Mouse (Mus musculus): ENCODE measurements around the gene Fignl1. TPM values are rescaled to one million over a fixed set of nuclear protein-coding genes. Genes with fewer than 3 reads are reported as not detected.

Fignl1 gene
- total and polyA plus RNA-seq, 2 experiments from 2014 or later, result 2.2 to 4.4 TPM

DNA sequence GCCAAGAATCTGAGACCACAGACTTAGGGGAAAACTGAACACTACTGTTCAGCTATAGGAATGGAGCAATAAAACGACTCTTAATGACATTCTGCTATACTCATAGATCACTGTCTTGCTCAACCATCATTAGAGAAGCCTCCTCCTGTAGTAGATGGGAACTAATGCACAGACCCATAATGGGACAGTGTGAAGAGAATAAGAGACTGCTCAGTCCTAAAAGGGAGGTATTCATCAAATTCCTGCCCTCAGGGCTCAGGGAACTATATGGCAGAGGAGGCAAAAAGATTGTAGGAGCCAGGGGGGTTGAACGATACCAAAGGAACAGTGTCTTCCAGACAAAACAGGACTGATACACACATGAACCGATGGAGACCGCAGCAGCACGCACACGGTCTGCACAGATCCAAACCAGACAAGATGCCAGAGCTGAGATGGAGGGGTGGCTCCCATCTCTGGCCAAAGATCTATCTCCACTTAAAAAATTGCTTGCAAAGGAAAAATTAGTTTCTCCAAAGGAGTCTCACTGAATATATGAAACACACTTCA is 43.3 kb upstream of the Fignl1 start:
- Histone ChIP-seq H3K36me3 (ENCODE audit: insufficient read depth, low read length) (no peaks in the 10 kb centered on the region), H3K4me3 (ENCODE audit: low read depth, low read length) (no peak overlapping the region), H3K27me3 (ENCODE audit: insufficient read depth, low read length) (no peaks in the 10 kb centered on the region), H3K9me3 (ENCODE audit: low read length) (no peaks in the 10 kb centered on the region), H3K4me1 (ENCODE audit: insufficient read depth, low read length) (0 out of 2 replicates have a peak, but pooled peaks cover 4% of the 10 kb centered on the region), H3K9ac (replicated peaks; ENCODE audit: low read length, poor library complexity, severe bottlenecking) (no peak overlapping the region), H3K27ac (ENCODE audit: low read depth, low read length) (no peak overlapping the region), H3K4me2 (ENCODE audit: low read depth, low read length, poor library complexity, severe bottlenecking) (no peak overlapping the region)
- 88% methylated on average over 6 of the region's 6 CpGs for WGBS
- no peak for TF ChIP-seq CTCF (IDR thresholded peaks at IDR 0.05)
- no peak for DNase-seq (ENCODE audit: low spot score)
- ATAC-seq (ENCODE audit: low FRiP score), result no peak

DNA sequence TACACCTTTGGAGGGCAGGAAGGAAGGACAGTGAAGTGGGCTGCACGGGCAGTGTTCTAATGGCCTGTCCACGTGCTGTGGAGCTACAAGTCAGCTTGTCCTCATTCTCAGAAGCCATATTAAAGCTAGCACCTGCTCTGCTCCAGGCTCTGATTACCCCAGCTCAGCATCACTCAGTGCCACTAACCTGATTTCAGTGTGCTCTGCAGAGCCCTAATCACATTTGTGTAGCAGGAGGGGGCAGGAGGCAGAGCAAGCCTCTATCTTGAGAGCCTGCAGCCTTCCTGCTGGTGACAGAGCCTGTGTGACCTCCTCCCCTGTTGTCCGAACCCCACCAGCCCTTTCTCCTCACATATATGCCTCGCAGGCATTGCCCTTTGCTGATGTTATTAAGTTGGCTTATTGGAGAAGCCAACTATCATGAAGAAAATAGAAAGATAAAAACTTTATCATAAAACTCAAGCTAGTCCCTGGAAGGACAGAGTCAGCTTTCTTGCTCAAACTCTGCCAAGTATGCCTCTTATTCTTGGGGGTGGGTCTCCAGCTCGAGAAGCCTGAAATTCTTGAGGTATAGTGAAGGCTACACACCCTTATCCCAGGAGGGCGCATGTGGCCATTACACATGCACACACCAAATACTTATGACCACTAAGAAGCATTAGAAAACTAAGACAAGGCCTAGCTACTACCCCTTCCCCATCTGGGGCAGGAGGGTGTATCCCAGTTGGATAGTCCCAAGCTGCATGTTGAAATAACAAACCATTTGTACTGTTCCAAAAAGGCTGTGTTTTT is 41.9 kb upstream of the Fignl1 start:
- 61% methylated on average over 6 of the region's 6 CpGs for WGBS
- H3K4me2 ChIP-seq (ENCODE audit: low read depth, low read length, poor library complexity, severe bottlenecking), result no peak overlapping the region
- no peak for DNase-seq (ENCODE audit: low spot score)
- no peak for ATAC-seq (ENCODE audit: low FRiP score)
- no peaks in the 10 kb centered on the region for H3K27me3 ChIP-seq (ENCODE audit: insufficient read depth, low read length)
- no peak overlapping the region for H3K9ac ChIP-seq (replicated peaks; ENCODE audit: low read length, poor library complexity, severe bottlenecking)
- no peaks in the 10 kb centered on the region for H3K9me3 ChIP-seq (ENCODE audit: low read length)
- H3K4me1 ChIP-seq (ENCODE audit: insufficient read depth, low read length), result 0 out of 2 replicates have a peak, but pooled peaks cover 4% of the 10 kb centered on the region
- no peaks in the 10 kb centered on the region for H3K36me3 ChIP-seq (ENCODE audit: insufficient read depth, low read length)
- no peak for TF ChIP-seq CTCF (IDR thresholded peaks at IDR 0.05)
- H3K27ac ChIP-seq (ENCODE audit: low read depth, low read length), result no peak overlapping the region
- no peak overlapping the region for H3K4me3 ChIP-seq (ENCODE audit: low read depth, low read length)

DNA sequence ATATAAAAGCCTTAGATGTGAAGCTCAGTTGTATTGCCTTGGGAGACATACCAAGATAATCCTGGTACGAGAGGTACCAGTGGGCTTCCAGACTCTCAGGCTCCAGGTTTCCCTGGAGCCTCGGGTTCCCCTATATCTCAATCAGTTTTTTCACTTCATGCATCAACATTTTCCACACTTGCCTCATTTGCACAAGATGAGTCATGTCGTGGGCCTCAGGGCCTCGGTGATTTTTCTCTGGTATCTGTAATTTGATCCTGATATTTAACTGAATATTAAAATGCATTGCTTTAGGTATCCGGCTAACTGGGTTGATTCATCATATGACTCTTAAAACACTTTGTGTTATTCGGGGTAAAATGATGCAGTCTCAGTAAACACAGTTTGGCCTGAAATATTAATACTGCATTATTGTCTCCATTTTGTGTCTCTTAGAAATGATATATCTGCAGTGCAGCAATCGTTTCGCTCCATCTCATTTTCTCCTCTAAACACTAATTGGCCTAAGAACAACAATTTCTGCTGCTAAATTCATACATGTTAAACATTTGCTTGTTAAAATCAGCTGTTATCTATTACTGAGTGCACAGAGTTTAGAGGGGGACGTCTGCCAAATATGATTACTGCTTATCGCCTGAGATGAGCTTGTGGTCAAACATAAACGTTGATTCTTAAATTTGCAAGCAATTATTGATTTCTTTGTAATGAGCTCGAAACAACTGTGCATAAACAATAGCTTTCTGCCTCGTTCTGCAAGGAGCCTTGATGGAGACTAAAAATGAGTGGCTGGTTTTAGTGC is 41.0 kb upstream of the Fignl1 start:
- Histone ChIP-seq H3K4me2 (ENCODE audit: low read depth, low read length, poor library complexity, severe bottlenecking) (no peak overlapping the region), H3K27me3 (ENCODE audit: insufficient read depth, low read length) (no peaks in the 10 kb centered on the region), H3K4me1 (ENCODE audit: insufficient read depth, low read length) (0 out of 2 replicates have a peak, but pooled peaks cover 4% of the 10 kb centered on the region), H3K36me3 (ENCODE audit: insufficient read depth, low read length) (no peaks in the 10 kb centered on the region), H3K4me3 (ENCODE audit: low read depth, low read length) (no peak overlapping the region), H3K9me3 (ENCODE audit: low read length) (no peaks in the 10 kb centered on the region), H3K27ac (ENCODE audit: low read depth, low read length) (no peak overlapping the region), H3K9ac (replicated peaks; ENCODE audit: low read length, poor library complexity, severe bottlenecking) (no peak overlapping the region)
- DNase-seq (ENCODE audit: low spot score), result no peak
- no peak for ATAC-seq (ENCODE audit: low FRiP score)
- WGBS, result 54% methylated on average over 13 of the region's 13 CpGs
- TF ChIP-seq CTCF (IDR thresholded peaks at IDR 0.05), result no peak

DNA sequence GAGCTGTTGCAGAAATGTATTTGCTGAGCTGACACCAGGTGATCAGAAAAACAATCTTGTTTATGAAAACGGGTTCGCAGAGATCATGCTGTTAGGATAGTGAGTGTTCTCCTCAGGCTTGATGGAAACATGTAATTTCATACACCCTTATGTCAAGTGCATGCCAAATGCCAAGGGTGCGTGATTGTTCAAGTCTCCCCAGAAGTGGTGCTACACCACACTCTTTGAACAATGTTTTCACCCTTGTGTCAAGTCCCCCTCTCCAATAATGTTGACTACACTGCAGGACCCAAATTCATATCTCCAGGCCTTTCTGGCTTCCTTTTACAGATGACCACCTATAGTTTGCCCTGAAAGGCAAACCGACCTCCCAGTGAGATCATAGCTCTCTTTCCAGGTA is 39.7 kb upstream of the Fignl1 start:
- H3K36me3 ChIP-seq (ENCODE audit: insufficient read depth, low read length), result no peaks in the 10 kb centered on the region
- no peak overlapping the region for H3K4me2 ChIP-seq (ENCODE audit: low read depth, low read length, poor library complexity, severe bottlenecking)
- H3K9ac ChIP-seq (replicated peaks; ENCODE audit: low read length, poor library complexity, severe bottlenecking), result no peak overlapping the region
- ATAC-seq (ENCODE audit: low FRiP score) (no peak), DNase-seq (ENCODE audit: low spot score) (no peak)
- no peaks in the 10 kb centered on the region for H3K27me3 ChIP-seq (ENCODE audit: insufficient read depth, low read length)
- no peak overlapping the region for H3K4me3 ChIP-seq (ENCODE audit: low read depth, low read length)
- H3K27ac ChIP-seq (ENCODE audit: low read depth, low read length), result no peak overlapping the region
- no peak for TF ChIP-seq CTCF (IDR thresholded peaks at IDR 0.05)
- 0 out of 2 replicates have a peak, but pooled peaks cover 4% of the 10 kb centered on the region for H3K4me1 ChIP-seq (ENCODE audit: insufficient read depth, low read length)
- no peaks in the 10 kb centered on the region for H3K9me3 ChIP-seq (ENCODE audit: low read length)
- WGBS, result 88% methylated on average over 4 of the region's 4 CpGs

DNA sequence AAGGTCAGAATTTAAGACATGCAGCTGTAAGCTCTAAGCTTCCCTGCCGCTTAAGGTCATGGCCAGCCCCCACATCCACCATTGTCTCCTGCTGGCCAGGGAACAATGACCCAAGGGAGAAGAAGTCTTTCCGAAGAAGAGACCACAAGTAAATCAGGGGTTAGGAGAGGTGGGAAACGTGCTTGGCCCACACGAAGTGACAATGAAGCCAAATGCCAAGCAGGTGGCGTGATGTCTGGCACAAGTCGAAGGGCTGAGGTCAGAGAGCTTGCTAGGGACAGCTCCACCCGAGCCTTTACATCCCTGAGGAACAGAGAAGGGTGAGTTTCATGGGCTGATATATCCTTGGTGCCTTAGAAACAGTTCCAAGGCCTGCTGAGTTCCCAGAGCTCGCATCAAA is 36.3 kb upstream of the Fignl1 start:
- Histone ChIP-seq H3K4me1 (ENCODE audit: insufficient read depth, low read length) (no peaks in the 10 kb centered on the region), H3K27ac (ENCODE audit: low read depth, low read length) (no peak overlapping the region), H3K4me2 (ENCODE audit: low read depth, low read length, poor library complexity, severe bottlenecking) (no peak overlapping the region), H3K4me3 (ENCODE audit: low read depth, low read length) (no peak overlapping the region), H3K36me3 (ENCODE audit: insufficient read depth, low read length) (no peaks in the 10 kb centered on the region), H3K9me3 (ENCODE audit: low read length) (no peaks in the 10 kb centered on the region), H3K9ac (replicated peaks; ENCODE audit: low read length, poor library complexity, severe bottlenecking) (no peak overlapping the region), H3K27me3 (ENCODE audit: insufficient read depth, low read length) (no peaks in the 10 kb centered on the region)
- no peak for TF ChIP-seq CTCF (IDR thresholded peaks at IDR 0.05)
- DNase-seq (ENCODE audit: low spot score), result no peak
- 59% methylated on average over 8 of the region's 8 CpGs for WGBS
- no peak for ATAC-seq (ENCODE audit: low FRiP score)
